Mouse (Mus musculus) cerebellum, postnatal 36 days (tissue): ENCODE results near the gene Cdipt.

Source experiments
- DNase-seq, 2 experiments: peaks; one replicate each; pipeline ENCODE4 v3.0.0; 2021 to 2022; ENCODE audit warnings: mixed read lengths in 2 of 2

The Cdipt gene

GRCm38 (mm10) chr7:127014320-127014719 is 38.6 kb downstream of the Cdipt start, which contains the start of gene Mvp:
Mvp (minus strand) TSS chr7:127014621.
- peak; percentile 59 to 63 for DNase-seq

- peak in 1 of 2 experiments; percentile 4 for DNase-seq
These were observed 39.3 kb downstream of the Cdipt start for GRCm38 (mm10) chr7:127014993-127015392.

GRCm38 (mm10) chr7:127016081-127016480 is 40.4 kb downstream of the Cdipt start:
- DNase-seq, result peak; percentile 59 to 62

- DNase-seq, result no peak
These were observed 40.6 kb downstream of the Cdipt start, which contains the start of gene Pagr1b for GRCm38 (mm10) chr7:127016481-127016485. Pagr1b (minus strand) TSS chr7:127016484.

GRCm38 (mm10) chr7:127016486-127016938 is 40.8 kb downstream of the Cdipt start:
- peak; percentile 65 to 68 for DNase-seq

- DNase-seq, result peak; percentile 98
These were observed 41.5 kb downstream of the Cdipt start, which contains the start of gene Pagr1a for GRCm38 (mm10) chr7:127016971-127017949. Pagr1a (minus strand) TSS chr7:127017352.

GRCm38 (mm10) chr7:127017950-127018345 is 42.2 kb downstream of the Cdipt start:
- peak in 1 of 2 experiments; percentile 16 for DNase-seq

GRCm38 (mm10) chr7:127018416-127019305 is 42.9 kb downstream of the Cdipt start:
- DNase-seq, result no peak

- DNase-seq, result no peak
These were observed 43.7 kb downstream of the Cdipt start for GRCm38 (mm10) chr7:127019306-127019960.

- peak; percentile 37 to 50 for DNase-seq
These were observed 44.3 kb downstream of the Cdipt start for GRCm38 (mm10) chr7:127020031-127020430.

- peak; percentile 33 to 54 for DNase-seq
These were observed 44.8 kb downstream of the Cdipt start for GRCm38 (mm10) chr7:127020491-127020890.

- DNase-seq, result peak; percentile 70 to 80
These were observed 45.3 kb downstream of the Cdipt start, which contains the start of the genes Gm42742 and Prrt2 for GRCm38 (mm10) chr7:127020901-127021562. Gm42742 (minus strand) TSS chr7:127021097. Prrt2 (minus strand) TSS chr7:127021211.

GRCm38 (mm10) chr7:127021563-127022527 is 46.1 kb downstream of the Cdipt start:
- DNase-seq, result no peak

- DNase-seq, result no peak
These were observed 47.0 kb downstream of the Cdipt start for GRCm38 (mm10) chr7:127022528-127023271.

GRCm38 (mm10) chr7:127023272-127023691 is 47.6 kb downstream of the Cdipt start:
- DNase-seq, result peak in 1 of 2 experiments; percentile 40

GRCm38 (mm10) chr7:127023896-127024690 is 48.4 kb downstream of the Cdipt start:
- DNase-seq, result peak in 1 of 2 experiments; percentile 41

GRCm38 (mm10) chr7:127024755-127025555 is 49.2 kb downstream of the Cdipt start:
- DNase-seq, result peak; percentile 85 to 86

- peak in 1 of 2 experiments; percentile 62 for DNase-seq
These were observed 49.9 kb downstream of the Cdipt start for GRCm38 (mm10) chr7:127025556-127026160.
